Mouse (Mus musculus): ENCODE data around the gene Gsk3b. TPM values are rescaled to one million over a fixed set of nuclear protein-coding genes. Genes with fewer than 3 reads are reported as not detected.

Gene Gsk3b
- polyA plus RNA-seq, 1 experiment, result 7.3 TPM

DNA sequence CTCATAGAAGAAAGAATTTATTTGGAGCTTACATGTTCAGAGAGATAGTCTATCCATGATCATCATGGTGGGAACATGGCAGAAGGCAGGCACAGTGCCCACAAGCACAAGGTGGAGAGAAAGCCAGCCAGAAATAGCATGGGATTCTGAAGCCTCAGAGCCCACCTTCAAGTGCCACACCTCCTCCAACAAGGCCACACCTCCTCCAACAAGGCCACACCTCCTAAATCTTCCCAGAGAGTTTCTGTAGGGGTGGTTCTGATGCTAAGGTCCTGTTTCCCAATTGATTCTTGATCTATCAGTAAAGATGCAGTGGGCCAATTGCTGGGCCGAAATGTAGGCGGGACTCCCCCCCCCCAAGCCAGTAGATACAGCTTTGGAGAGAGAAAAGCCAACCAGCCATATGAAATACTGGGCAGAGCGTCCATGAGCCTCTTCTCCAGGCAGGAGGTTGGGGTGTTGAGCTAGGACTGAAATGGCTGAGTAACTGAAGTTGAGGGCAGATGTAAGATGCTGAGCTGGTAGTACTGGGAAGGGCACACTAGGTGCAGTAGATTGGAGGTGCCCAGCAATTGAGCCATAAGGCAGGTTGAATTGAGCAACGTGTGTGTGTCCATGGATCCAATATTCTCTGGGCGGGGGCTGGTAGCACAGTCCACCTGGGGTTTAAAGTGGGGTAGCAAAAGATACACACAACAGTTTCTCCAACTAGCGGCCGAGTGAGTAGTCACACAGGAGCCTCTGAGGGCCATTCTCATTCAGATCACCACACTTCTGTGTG lies 76.2 kb downstream of the Gsk3b start:
- Histone ChIP-seq H3K36me3 (ENCODE audit: control insufficient read depth, insufficient read depth, low read length) (no peaks in the 10 kb centered on the region), H3K4me1 (ENCODE audit: control insufficient read depth, insufficient read depth, insufficient read length) (no peaks in the 10 kb centered on the region), H3K4me3 (ENCODE audit: extremely low read depth, insufficient read depth, insufficient read length) (no peak overlapping the region), H3K27ac (ENCODE audit: insufficient read depth, low read length) (no peak overlapping the region), H3K27me3 (ENCODE audit: control insufficient read depth, insufficient read depth, low read length) (no peaks in the 10 kb centered on the region)
- no peak for DNase-seq (ENCODE audit: low read depth in 1 of 2, low spot score in 2 of 2)
- WGBS, result 93% methylated on average over 7 of the region's 7 CpGs
- TF ChIP-seq POLR2A (IDR thresholded peaks at IDR 0.05; ENCODE audit: low read depth, low read length) (no peak), CTCF (IDR thresholded peaks at IDR 0.05; ENCODE audit: extremely low read depth, insufficient read depth, insufficient read length, insufficient replicate concordance) (no peak)

DNA sequence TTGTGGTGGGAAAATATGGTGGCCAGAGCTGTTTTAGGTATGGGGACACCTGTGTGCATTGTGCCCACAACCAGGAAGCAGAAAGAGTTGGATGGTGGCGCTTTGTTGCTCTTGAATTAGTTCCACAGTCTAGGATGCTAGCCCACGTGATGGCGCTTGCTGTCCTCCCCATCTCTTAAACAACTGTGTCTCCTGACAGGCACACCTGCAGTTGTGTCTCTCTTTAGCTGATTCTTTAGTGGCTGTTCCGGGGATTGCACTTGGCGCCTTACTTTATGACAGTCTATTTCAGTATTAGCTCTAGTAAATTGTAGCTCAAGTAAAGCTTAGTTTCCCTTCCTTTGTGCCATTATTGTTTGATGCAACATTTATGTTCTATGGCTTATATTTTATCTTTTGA lies 80.2 kb downstream of the Gsk3b start:
- no peak overlapping the region for H3K27ac ChIP-seq (ENCODE audit: insufficient read depth, low read length)
- TF ChIP-seq CTCF (IDR thresholded peaks at IDR 0.05; ENCODE audit: extremely low read depth, insufficient read depth, insufficient read length, insufficient replicate concordance), result no peak
- TF ChIP-seq POLR2A (IDR thresholded peaks at IDR 0.05; ENCODE audit: low read depth, low read length), result no peak
- peaks cover 4% of the 10 kb centered on the region for H3K36me3 ChIP-seq (ENCODE audit: control insufficient read depth, insufficient read depth, low read length)
- H3K4me1 ChIP-seq (ENCODE audit: control insufficient read depth, insufficient read depth, insufficient read length), result no peaks in the 10 kb centered on the region
- 96% methylated on average over 5 of the region's 5 CpGs for WGBS
- no peak for DNase-seq (ENCODE audit: low read depth in 1 of 2, low spot score in 2 of 2)
- H3K4me3 ChIP-seq (ENCODE audit: extremely low read depth, insufficient read depth, insufficient read length), result no peak overlapping the region
- no peaks in the 10 kb centered on the region for H3K27me3 ChIP-seq (ENCODE audit: control insufficient read depth, insufficient read depth, low read length)

DNA sequence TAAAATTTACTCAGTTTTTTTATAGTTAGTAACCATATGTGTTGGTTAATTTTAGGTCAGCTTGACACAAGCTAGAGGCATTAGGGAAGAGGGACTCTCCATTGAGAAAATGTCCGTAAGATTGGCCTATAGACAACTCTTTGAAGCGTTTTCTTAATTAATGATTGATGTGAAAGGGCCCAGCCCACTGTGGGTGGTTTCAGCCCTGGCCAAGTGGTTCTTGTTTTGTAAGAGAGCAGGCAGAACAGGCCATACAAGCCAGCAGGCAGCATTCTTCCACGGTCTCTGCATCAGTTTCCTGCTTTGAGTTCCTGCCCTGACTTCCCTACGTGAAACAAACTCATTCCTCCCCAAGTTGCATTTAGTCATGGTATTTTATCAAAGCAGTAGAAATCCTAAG lies 90.3 kb downstream of the Gsk3b start:
- 85% methylated on average over 4 of the region's 4 CpGs for WGBS
- no peak overlapping the region for H3K4me3 ChIP-seq (ENCODE audit: extremely low read depth, insufficient read depth, insufficient read length)
- no peak for TF ChIP-seq POLR2A (IDR thresholded peaks at IDR 0.05; ENCODE audit: low read depth, low read length)
- no peak for TF ChIP-seq CTCF (IDR thresholded peaks at IDR 0.05; ENCODE audit: extremely low read depth, insufficient read depth, insufficient read length, insufficient replicate concordance)
- no peaks in the 10 kb centered on the region for H3K27me3 ChIP-seq (ENCODE audit: control insufficient read depth, insufficient read depth, low read length)
- no peaks in the 10 kb centered on the region for H3K4me1 ChIP-seq (ENCODE audit: control insufficient read depth, insufficient read depth, insufficient read length)
- peaks cover 1% of the 10 kb centered on the region; the same call in 1 of the 2 replicates for H3K36me3 ChIP-seq (ENCODE audit: control insufficient read depth, insufficient read depth, low read length)
- no peak overlapping the region for H3K27ac ChIP-seq (ENCODE audit: insufficient read depth, low read length)
- no peak for DNase-seq (ENCODE audit: low read depth in 1 of 2, low spot score in 2 of 2)

DNA sequence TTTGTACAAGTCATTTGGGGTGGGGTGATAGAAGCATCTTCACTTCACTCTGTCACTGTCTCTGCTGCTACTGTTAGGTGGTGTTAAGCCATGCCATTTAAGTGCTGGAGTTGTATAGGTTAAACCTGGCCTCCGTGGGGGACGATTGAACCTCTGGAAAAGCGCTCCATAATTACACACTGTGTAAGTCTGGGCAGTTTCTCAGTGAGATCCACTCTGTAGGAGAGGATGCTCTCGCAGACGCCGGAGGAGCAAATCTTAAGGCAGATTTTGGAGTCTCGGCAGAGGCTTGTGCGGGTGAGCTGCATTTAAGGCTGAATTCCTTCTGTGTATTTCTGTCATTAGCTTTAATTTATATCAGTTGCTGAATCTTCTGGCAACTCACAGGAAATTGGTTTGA lies 92.6 kb downstream of the Gsk3b start:
- H3K4me3 ChIP-seq (ENCODE audit: extremely low read depth, insufficient read depth, insufficient read length), result no peak overlapping the region
- H3K4me1 ChIP-seq (ENCODE audit: control insufficient read depth, insufficient read depth, insufficient read length), result no peaks in the 10 kb centered on the region
- DNase-seq (ENCODE audit: low read depth in 1 of 2, low spot score in 2 of 2), result no peak
- H3K27me3 ChIP-seq (ENCODE audit: control insufficient read depth, insufficient read depth, low read length), result no peaks in the 10 kb centered on the region
- H3K36me3 ChIP-seq (ENCODE audit: control insufficient read depth, insufficient read depth, low read length), result peaks cover 7% of the 10 kb centered on the region; the same call in 1 of the 2 replicates
- TF ChIP-seq CTCF (IDR thresholded peaks at IDR 0.05; ENCODE audit: extremely low read depth, insufficient read depth, insufficient read length, insufficient replicate concordance), result no peak
- TF ChIP-seq POLR2A (IDR thresholded peaks at IDR 0.05; ENCODE audit: low read depth, low read length), result no peak
- 94% methylated on average over 8 of the region's 8 CpGs for WGBS
- H3K27ac ChIP-seq (ENCODE audit: insufficient read depth, low read length), result no peak overlapping the region

DNA sequence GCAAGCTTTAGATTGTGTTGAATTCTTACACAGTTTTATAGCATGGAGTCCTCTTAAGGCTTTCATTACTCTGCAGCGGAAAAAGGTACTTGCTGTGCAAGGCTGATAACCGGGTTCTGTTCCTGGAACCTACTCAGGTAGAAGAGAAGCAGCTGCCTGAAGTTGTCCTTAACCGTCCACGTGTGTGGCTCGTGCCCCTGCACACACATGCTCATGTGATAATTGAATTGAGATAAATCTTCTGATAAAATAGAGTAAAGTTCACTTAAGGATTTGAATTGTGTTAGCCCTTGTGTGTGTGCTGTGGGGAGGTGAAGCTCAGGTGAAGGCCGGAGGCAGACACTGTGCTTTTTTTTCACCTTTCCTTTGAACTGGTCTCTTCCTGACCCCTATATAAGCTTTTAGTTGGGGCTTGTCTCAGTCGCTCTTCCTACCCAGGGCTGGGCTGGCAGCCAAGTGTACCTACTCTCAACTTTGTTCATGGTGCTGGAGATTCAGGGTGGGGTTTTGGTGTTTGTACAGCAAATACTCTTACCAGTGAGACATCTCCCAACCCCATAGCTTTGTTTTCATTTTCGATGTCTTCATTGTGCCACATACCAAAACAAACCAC lies 96.0 kb downstream of the Gsk3b start:
- no peak for TF ChIP-seq CTCF (IDR thresholded peaks at IDR 0.05; ENCODE audit: extremely low read depth, insufficient read depth, insufficient read length, insufficient replicate concordance)
- no peak for TF ChIP-seq POLR2A (IDR thresholded peaks at IDR 0.05; ENCODE audit: low read depth, low read length)
- Histone ChIP-seq H3K4me3 (ENCODE audit: extremely low read depth, insufficient read depth, insufficient read length) (no peak overlapping the region), H3K27me3 (ENCODE audit: control insufficient read depth, insufficient read depth, low read length) (no peaks in the 10 kb centered on the region), H3K4me1 (ENCODE audit: control insufficient read depth, insufficient read depth, insufficient read length) (no peaks in the 10 kb centered on the region), H3K36me3 (ENCODE audit: control insufficient read depth, insufficient read depth, low read length) (peaks cover 10% of the 10 kb centered on the region; the same call in 1 of the 2 replicates), H3K27ac (ENCODE audit: insufficient read depth, low read length) (no peak overlapping the region)
- no peak for DNase-seq (ENCODE audit: low read depth in 1 of 2, low spot score in 2 of 2)
- 89% methylated on average over 8 of the region's 8 CpGs for WGBS

DNA sequence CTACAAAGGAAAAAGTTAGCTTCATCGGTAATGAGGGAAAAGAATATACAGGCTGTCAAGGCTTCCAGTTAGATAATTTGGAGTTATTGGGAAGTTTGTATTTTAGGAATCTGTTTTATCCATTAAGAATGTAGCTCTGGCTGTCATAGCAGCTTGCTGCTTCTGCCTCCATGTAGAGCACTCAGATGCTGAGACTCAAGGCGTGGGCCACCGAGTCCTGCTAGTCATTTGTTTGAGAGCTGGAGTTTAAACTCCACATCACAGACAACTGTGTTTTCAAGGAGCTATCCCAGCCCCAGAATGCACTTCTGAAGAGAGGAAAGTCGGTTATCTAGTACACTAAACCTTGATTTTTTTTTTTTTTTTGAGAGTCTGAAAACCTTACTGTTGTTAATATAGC lies 101.2 kb downstream of the Gsk3b start:
- H3K27me3 ChIP-seq (ENCODE audit: control insufficient read depth, insufficient read depth, low read length), result no peaks in the 10 kb centered on the region
- WGBS, result 94% methylated on average over 4 of the region's 4 CpGs
- TF ChIP-seq CTCF (IDR thresholded peaks at IDR 0.05; ENCODE audit: extremely low read depth, insufficient read depth, insufficient read length, insufficient replicate concordance) (no peak), POLR2A (IDR thresholded peaks at IDR 0.05; ENCODE audit: low read depth, low read length) (no peak)
- H3K4me1 ChIP-seq (ENCODE audit: control insufficient read depth, insufficient read depth, insufficient read length), result no peaks in the 10 kb centered on the region
- H3K36me3 ChIP-seq (ENCODE audit: control insufficient read depth, insufficient read depth, low read length), result peaks cover 17% of the 10 kb centered on the region; the same call in 1 of the 2 replicates
- no peak overlapping the region for H3K4me3 ChIP-seq (ENCODE audit: extremely low read depth, insufficient read depth, insufficient read length)
- no peak overlapping the region for H3K27ac ChIP-seq (ENCODE audit: insufficient read depth, low read length)
- no peak for DNase-seq (ENCODE audit: low read depth in 1 of 2, low spot score in 2 of 2)

DNA sequence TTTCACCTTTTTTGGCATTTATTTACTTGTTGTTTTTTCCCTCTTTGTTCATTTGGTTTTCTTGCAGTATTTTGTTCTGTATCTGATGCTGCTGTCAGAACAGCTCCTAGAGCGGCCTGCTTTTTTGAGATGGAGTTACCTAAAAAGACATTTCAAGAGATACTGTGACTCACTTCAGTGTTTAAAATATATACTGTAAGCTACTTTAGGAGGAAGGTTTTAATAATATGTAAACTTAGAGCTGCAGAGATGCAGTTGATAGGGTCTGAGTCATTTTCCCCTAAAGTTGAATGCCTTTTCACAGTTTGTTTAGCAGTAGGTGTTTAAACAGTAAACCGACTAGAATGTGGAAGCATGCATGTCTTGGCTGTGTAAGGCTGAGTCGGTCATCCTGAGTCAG lies 101.7 kb downstream of the Gsk3b start:
- no peak overlapping the region for H3K27ac ChIP-seq (ENCODE audit: insufficient read depth, low read length)
- no peak for TF ChIP-seq POLR2A (IDR thresholded peaks at IDR 0.05; ENCODE audit: low read depth, low read length)
- 98% methylated on average over 3 of the region's 3 CpGs for WGBS
- DNase-seq (ENCODE audit: low read depth in 1 of 2, low spot score in 2 of 2), result no peak
- no peaks in the 10 kb centered on the region for H3K27me3 ChIP-seq (ENCODE audit: control insufficient read depth, insufficient read depth, low read length)
- H3K4me3 ChIP-seq (ENCODE audit: extremely low read depth, insufficient read depth, insufficient read length), result no peak overlapping the region
- peaks cover 19% of the 10 kb centered on the region; the same call in 1 of the 2 replicates for H3K36me3 ChIP-seq (ENCODE audit: control insufficient read depth, insufficient read depth, low read length)
- no peaks in the 10 kb centered on the region for H3K4me1 ChIP-seq (ENCODE audit: control insufficient read depth, insufficient read depth, insufficient read length)

All from spleen, adult 2 months (tissue).